Mouse (Mus musculus) lung, postnatal 0 days (tissue): ENCODE measurements around the gene Olfr547.

Source experiments
- CTCF ChIP-seq: IDR thresholded peaks from 2 replicates; pipeline ENCODE4 v1.5.1; 2016; ENCODE audit warnings: antibody characterized with exemption, mild to moderate bottlenecking
- EP300 ChIP-seq: IDR thresholded peaks from 2 replicates; pipeline ENCODE4 v1.6.1; 2016; ENCODE audit warnings: antibody characterized with exemption, mild to moderate bottlenecking, control low read depth

GRCm38 (mm10) chr7:102508066-102508465, 26.5 kb upstream of the Olfr547 start:
- TF ChIP-seq CTCF = no peak
- no peak for TF ChIP-seq EP300
